Mouse (Mus musculus) stomach, postnatal 0 days (tissue): ENCODE results near the gene Hip1r.

Experiments used
- CTCF ChIP-seq: IDR thresholded peaks from 2 replicates; pipeline ENCODE4 v1.5.1; 2016; ENCODE audit warnings: antibody characterized with exemption, low read depth, mild to moderate bottlenecking, moderate library complexity
- EP300 ChIP-seq: optimal IDR thresholded peaks from 2 replicates; pipeline ENCODE3; 2016; ENCODE audit warnings: antibody characterized with exemption

DNA sequence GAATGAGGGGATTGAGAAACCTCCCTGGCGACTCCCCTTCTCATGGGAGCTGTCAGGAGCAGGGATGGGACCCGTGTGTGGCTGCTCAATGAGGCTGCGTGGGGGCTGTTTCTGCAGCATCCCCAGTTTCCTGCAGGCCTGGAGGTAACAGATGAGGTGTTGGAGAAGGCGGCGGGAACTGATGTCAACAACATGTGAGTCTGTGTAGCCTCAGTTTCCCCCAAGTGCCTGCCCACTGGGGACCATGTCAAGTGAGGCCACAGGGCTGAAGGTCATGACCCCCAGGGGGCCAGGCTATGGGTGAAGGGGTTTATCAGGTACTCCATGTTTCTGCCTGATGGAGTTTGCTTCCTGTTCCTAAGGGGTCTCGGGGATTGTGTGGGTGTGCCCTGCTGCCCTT lies 17.9 kb downstream of the Hip1r start:
- TF ChIP-seq CTCF (no peak), EP300 (no peak)
